Mouse (Mus musculus): ENCODE data around the gene Muc5b. TPM values are rescaled to one million over a fixed set of nuclear protein-coding genes. Genes with fewer than 3 reads are reported as not detected.
"Not testable (repeated sequence)": the region's sequence is repeated elsewhere in the genome, so short reads cannot be mapped to it uniquely, and the experiment has no call there.

Gene Muc5b
- not detected for total RNA-seq (2021)
- long read RNA-seq = 0 reads

DNA sequence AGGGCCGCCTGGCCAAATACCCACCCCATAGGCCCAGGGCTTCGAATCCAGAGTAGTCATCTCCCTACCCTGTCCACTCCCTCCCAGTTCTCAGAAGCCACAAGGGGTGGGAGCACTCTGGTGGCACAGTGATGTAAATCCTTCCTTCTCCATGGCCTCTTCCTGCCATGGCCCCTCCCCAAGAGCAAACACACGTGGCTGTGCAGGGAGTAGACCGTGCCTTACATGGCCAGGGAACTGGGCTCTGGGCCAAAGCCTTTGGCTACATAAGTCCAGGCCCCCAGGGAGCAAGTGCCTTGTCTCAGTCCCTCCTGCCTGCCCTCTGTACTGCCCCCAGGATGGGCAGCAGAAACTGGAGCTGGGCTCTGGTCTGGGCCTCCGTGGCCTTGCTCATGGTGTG, at the start of gene Muc5b:
TSS of gene Muc5b (plus strand) at position 292 of the 400 bp plus-strand sequence.
- DNase-seq (ENCODE audit: low spot score in 2 of 2) = no peak

GRCm38 (mm10) chr7:141794251-141794650, 44.6 kb upstream of the Muc5b start:
- DNase-seq (ENCODE audit: low spot score in 2 of 2) = no peak

- DNase-seq (ENCODE audit: low spot score in 2 of 2) = peak in 1 of 2 experiments; percentile 7
These were observed 35.7 kb upstream of the Muc5b start for GRCm38 (mm10) chr7:141803206-141803605.

DNA sequence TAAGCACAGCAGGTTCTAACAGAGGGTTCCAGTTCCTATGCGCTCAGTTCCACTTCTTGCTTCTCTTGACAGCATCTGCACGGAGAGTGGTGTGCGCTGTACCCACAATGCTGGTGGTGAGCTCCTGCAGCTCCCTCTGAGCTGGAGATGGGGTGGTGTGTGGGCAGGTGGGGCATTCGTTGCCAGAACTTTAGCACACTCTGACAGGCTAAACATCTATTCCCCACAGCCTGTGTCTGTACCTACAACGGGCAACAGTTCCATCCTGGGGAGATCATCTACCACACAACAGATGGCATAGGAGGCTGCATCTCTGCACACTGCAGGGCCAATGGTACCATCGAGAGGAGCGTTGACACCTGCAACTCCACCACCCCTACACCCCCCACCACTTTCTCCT, 33.5 kb upstream of the Muc5b start:
- DNase-seq (ENCODE audit: low spot score in 2 of 2) = peak; percentile 64 to 76

DNA sequence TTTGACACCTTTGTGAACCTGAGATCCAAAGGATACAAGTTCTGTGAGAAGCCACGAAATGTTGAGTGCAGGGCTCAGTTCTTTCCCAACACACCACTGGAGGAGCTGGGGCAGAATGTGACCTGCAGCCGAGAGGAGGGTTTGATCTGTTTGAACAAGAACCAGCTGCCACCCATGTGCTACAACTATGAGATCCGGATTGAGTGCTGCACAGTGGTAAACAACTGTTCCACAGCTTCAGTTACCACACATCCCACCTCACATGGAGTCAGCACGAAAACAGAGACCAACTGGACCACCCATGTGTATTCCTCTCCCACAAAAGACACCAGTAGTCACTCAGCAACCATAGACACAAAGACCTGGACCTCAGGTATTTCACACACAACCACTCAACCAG, 31.0 kb upstream of the Muc5b start:
- DNase-seq (ENCODE audit: low spot score in 2 of 2) = not testable (repeated sequence)

DNA sequence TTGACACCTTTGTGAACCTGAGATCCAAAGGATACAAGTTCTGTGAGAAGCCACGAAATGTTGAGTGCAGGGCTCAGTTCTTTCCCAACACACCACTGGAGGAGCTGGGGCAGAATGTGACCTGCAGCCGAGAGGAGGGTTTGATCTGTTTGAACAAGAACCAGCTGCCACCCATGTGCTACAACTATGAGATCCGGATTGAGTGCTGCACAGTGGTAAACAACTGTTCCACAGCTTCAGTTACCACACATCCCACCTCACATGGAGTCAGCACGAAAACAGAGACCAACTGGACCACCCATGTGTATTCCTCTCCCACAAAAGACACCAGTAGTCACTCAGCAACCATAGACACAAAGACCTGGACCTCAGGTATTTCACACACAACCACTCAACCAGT, 28.9 kb upstream of the Muc5b start:
- DNase-seq (ENCODE audit: low spot score in 2 of 2) = not testable (repeated sequence)

DNA sequence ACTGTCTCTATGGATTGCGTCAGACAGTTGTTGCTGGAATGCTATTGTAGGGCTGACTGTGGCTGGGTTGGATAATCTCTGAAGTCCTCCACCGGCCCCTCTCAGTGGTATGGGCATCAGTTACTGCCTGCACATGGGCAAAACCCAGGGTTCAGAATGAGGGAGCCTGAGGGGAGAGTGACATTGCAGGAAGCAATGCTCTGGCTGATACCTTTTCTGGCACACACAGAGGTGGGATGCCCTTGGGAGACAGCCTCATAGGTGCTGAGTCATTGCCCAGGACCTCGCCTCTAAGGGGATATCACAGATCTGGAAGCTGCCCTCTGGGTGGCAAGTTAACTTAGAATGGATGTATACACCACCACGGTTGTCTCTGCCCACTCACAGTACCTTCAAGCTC, 25.5 kb upstream of the Muc5b start:
- no peak for DNase-seq (ENCODE audit: low spot score in 2 of 2)

GRCm38 (mm10) chr7:141815361-141815760, 23.5 kb upstream of the Muc5b start:
- DNase-seq (ENCODE audit: low spot score in 2 of 2) = no peak

DNA sequence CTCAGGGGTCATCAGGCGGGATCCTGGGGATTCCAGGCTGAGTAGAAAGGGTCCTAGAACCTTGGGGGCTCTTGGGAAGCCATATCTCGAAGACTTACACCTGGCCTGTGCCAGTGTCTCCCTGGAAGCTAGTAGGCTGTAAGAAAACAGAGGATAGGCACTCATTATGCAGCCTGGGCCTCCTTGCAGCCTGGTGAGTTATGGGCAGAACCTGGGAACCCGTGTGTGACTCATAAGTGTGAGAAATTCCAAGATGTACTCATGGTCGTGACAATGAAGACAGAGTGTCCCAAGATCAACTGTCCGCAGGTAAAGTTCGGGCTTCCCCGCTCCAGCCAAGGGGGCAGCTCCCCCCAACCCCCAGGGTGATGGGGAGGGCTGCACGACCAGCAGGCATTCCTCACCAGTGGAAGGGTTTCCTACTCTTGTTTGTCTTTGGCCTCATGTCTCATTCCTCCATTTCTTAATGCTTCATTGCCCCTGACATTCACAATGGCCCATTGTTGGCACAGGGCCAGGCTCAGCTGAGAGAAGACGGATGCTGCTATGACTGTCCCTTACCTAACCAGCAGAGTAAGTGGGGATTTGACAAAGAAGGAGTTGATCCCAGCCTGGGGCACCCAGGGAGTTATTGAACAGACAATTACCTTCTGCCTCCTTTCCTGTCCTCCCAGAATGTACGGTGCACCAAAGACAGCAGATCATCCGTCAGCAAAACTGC, 21.4 kb upstream of the Muc5b start:
- DNase-seq (ENCODE audit: low spot score in 2 of 2) = no peak

DNA sequence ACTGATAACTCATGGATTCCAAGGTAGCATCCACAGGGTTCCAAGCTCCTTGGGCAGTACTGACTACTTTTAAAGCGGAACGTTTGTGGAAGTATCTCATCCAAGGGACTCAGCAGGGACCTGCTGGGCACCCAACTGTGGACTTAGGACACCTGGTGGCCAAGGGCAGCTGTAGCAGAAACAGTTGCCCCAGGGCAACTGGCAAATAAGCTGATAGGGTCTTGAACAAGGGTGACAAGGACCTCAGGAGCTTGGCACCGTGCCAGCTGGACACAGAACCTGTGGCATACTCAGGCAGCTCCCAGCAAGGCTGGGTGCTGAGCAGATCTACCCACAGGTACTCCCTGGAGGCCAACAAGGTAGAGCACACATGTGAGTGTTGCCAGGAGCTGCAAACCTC, 20.6 kb upstream of the Muc5b start:
- DNase-seq (ENCODE audit: low spot score in 2 of 2) = no peak

DNA sequence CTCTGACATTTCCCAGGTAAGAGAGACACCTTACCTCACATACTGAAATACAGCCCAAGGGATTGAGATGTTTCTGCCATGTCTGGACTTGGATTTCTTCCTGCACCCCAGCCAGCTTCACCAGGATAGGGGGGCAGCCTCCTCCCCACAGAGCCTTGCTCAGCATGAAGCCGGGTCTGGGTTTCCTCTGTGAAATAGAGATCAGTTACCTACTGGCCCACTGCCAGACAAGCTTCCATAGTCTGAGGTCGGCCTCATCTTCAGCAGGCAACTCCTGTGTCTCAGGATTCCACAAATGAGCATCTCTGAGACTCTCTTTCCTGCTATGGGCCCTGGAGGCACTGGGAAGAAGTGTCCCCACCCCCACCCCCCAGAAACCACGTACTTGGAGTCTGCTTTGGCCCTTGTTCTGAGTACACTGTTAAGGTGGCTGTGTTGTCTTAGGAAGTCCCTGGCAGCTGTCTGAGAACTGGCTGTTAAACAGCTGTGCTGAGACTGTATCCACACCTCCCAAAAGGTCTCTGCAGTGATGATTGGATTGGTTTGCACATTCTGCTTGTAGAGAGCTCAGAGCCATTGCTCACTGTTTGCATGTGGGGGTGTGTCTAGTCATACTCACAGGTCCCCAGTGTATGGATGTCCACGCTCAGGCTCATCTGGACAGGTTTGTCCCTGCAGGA, 16.1 kb upstream of the Muc5b start:
- DNase-seq (ENCODE audit: low spot score in 2 of 2) = no peak

DNA sequence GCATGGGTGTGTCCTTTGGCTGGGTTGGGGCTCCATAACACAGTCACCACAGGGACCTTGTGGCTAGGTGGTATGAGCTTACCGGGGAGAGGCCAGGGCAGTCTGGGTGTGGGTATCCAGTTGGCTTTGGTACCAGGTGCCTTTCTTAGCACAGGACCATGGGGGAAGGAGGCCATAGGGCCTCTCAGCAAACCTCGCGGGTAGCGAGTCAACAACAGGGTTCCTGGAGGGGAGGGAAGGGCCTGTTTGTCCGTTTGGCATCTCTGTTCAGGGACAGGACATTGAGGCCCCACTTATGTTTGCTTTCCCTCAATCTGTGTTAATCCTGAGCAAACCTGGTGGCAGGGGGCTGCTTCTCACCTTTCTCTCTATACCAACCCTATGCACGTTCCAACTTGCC, 15.2 kb upstream of the Muc5b start:
- no peak for DNase-seq (ENCODE audit: low spot score in 2 of 2)

GRCm38 (mm10) chr7:141824398-141824797, 14.5 kb upstream of the Muc5b start:
- DNase-seq (ENCODE audit: low spot score in 2 of 2) = no peak

- no peak for DNase-seq (ENCODE audit: low spot score in 2 of 2)
These were observed 2.9 kb upstream of the Muc5b start for GRCm38 (mm10) chr7:141835941-141836340.

DNA sequence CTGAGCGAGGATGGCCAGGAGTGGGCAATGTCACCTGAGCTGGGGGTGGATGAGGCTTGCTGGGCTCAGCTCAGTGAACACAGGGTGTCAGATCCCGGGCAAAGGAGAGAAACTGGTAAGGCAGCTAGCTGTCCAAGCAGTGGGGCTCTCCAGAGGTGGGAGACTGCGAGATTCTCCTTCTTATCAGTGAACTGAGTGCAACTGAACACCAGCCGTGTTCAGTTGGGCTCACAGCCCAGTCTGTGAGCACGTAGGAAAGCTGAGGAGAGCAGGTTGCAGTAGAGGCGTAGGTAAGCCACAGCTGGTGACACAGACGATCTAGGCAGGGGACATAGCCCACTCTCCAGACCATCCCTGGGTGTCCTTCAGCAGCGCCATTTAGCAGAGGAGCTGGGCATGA, 2.4 kb upstream of the Muc5b start:
- DNase-seq (ENCODE audit: low spot score in 2 of 2) = no peak

DNA sequence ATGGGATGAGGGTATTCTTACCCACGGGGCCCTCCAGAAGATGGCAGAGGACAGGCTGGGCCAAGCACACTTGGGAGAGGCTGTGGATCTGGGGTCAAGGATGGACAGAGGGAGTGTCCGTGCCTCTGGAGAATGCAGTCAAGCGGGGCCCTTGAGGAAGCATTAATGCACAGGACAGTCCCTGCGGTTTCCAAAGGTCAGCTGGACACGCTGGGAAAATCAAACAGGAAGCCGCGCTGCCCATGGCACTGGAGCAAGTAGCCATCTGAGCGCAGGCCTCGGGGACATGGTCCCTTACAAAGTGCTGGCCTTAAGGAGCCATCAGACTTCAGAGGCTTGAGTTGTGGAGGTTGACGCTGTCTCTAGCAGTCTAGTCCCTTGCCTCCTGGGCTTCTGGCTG, 1.5 kb downstream of the Muc5b start:
- DNase-seq (ENCODE audit: low spot score in 2 of 2) = no peak

DNA sequence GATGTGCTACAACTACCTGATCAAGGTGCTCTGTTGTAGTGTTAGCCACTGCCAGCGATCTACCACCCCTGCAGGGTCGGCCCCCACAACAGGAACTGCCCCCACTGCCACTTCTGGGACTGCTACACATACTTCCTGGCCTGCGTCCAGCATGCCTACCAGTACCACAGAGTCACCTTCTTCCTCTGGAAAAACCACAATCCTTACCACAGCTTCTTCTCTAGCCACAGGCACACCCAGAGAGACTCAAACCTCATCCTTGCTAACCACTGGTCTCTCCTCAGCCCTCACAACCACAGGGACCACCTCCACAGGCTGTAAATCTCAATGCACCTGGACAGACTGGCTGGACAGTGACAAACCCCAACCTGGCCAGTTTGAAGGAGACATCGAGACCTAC, 22.2 kb downstream of the Muc5b start:
- DNase-seq (ENCODE audit: low spot score in 2 of 2) = no peak

GRCm38 (mm10) chr7:141869644-141870043, 30.8 kb downstream of the Muc5b start:
- DNase-seq (ENCODE audit: low spot score in 2 of 2) = no peak

GRCm38 (mm10) chr7:141870553-141870952, 31.7 kb downstream of the Muc5b start:
- no peak for DNase-seq (ENCODE audit: low spot score in 2 of 2)

DNA sequence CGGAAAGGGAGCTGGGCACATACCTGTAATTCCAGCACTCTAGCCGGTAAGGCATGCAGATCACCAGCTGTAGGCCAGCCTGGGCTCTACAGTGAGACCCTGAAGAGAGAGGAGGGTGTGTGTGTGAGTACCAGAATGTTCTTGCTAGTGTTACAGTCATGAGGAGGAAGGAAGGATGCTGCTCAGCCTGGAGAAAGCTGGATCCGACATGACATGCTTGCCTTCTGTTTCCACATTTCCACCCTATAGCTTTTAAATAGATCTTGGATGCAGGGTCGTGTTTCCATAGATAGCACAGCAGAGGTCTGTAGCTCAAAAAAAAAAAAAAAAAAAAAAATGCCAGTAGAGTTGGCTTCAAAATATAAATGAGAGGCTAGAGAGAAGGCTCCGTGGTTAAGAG, 36.0 kb downstream of the Muc5b start:
- DNase-seq (ENCODE audit: low spot score in 2 of 2) = no peak

DNA sequence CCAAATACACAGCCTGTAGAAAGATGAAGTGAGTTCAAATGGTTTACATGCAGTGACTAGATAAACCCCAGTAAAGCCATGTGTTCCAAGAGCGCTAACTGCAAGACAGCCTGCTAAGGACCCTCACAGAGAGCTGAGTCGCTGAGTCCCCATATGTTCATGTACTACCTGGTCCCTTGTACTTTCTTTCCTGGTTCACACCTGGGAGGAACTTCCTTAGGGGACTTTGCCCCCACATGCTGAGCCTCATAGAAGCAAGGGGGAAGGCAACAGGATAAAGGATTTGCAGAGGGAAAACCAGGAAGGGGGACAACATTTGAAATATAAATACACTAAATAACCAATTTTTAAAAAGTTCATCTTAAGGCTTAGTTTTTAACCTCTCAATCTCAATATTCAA, 39.9 kb downstream of the Muc5b start:
- DNase-seq (ENCODE audit: low spot score in 2 of 2) = no peak

- DNase-seq (ENCODE audit: low spot score in 2 of 2) = no peak
These were observed 53.3 kb downstream of the Muc5b start for GRCm38 (mm10) chr7:141892151-141892550.

GRCm38 (mm10) chr7:141901825-141902224, 63.0 kb downstream of the Muc5b start:
- peak in 1 of 2 experiments; percentile 8 for DNase-seq (ENCODE audit: low spot score in 2 of 2)

Data from layer of hippocampus, adult 18-20 months (tissue).